Mouse (Mus musculus) ES-E14 (cell line): ENCODE results near the gene Ackr1. TPM values are rescaled to one million over a fixed set of nuclear protein-coding genes. Genes with fewer than 3 reads are reported as not detected.

Experiments
- DNase-seq: peaks from one replicate; pipeline ENCODE4 v3.0.0-alpha.2; 2013; ENCODE audit warnings: low read depth, low spot score
- H3K27ac ChIP-seq: 2 replicates; pipeline ENCODE4 v1.5.1; 2012; ENCODE audit warnings: low read depth, mild to moderate bottlenecking, low read length, moderate library complexity, mixed read lengths; ENCODE audit not compliant: poor library complexity, insufficient read depth, severe bottlenecking
- H3K36me3 ChIP-seq: 2 replicates; pipeline ENCODE4 v1.6.1; 2012; ENCODE audit warnings: mild to moderate bottlenecking, low read length, moderate library complexity, mixed read lengths; ENCODE audit not compliant: control insufficient read depth, poor library complexity, insufficient read depth, severe bottlenecking
- H3K4me1 ChIP-seq, 2 experiments: fragments of 150-350 bp in 1 of 2; sonication (generic) in 1 of 2; 2 replicates each; pipeline ENCODE4 v1.6.1; 2012; ENCODE audit warnings: low read length in 2 of 2, mild to moderate bottlenecking in 1 of 2, mixed read lengths in 1 of 2; ENCODE audit not compliant: control insufficient read depth in 2 of 2, insufficient read depth in 2 of 2, poor library complexity in 1 of 2
- H3K4me3 ChIP-seq, 2 experiments: fragments of 150-350 bp in 1 of 2; sonication (generic) in 1 of 2; 2 replicates each; pipeline ENCODE4 v1.5.1; 2012; ENCODE audit warnings: low read length in 2 of 2, low read depth in 1 of 2, mild to moderate bottlenecking in 1 of 2, mixed read lengths in 1 of 2; ENCODE audit not compliant: insufficient read depth in 1 of 2, poor library complexity in 1 of 2, severe bottlenecking in 1 of 2
- H3K9ac ChIP-seq: 2 replicates; pipeline ENCODE4 v1.6.1; 2012; ENCODE audit warnings: low read depth, mild to moderate bottlenecking, low read length, mixed read lengths; ENCODE audit not compliant: poor library complexity, insufficient read depth, severe bottlenecking
- H3K9me3 ChIP-seq: fragments of 150-350 bp; sonication (generic); 2 replicates; pipeline ENCODE4 v1.6.1; 2012; ENCODE audit warnings: low read depth, mild to moderate bottlenecking, low read length; ENCODE audit not compliant: control insufficient read depth, insufficient read depth
- CHD2 ChIP-seq: IDR thresholded peaks from 2 replicates; pipeline ENCODE4 v1.6.1; 2014; ENCODE audit warnings: mild to moderate bottlenecking, low read depth, low read length, inconsistent platforms
- HCFC1 ChIP-seq: IDR thresholded peaks from 2 replicates; pipeline ENCODE4 v1.6.1; 2012; ENCODE audit warnings: low read length, inconsistent platforms, borderline replicate concordance; ENCODE audit not compliant: insufficient read depth
- MAFK ChIP-seq: IDR thresholded peaks from 2 replicates; pipeline ENCODE4 v1.6.1; 2014; ENCODE audit warnings: mild to moderate bottlenecking, low read depth, low read length, inconsistent platforms; ENCODE audit not compliant: insufficient read depth
- ZC3H11A ChIP-seq: IDR thresholded peaks from 2 replicates; pipeline ENCODE4 v1.6.1; 2012; ENCODE audit warnings: low read depth, mild to moderate bottlenecking, inconsistent platforms, low read length, borderline replicate concordance
- ZNF384 ChIP-seq: IDR thresholded peaks from 2 replicates; pipeline ENCODE4 v1.6.1; 2012; ENCODE audit warnings: low read depth, low read length, inconsistent platforms
- in situ Hi-C, 2 experiments: fragments of 600-800 bp; cut with MboI; formaldehyde crosslinking; loops; one replicate each; pipeline ENCODE4 v1.15.1; 2025; ENCODE audit warnings: low sequenced_read_pairs in 2 of 2, inconsistent platforms in 1 of 2; ENCODE audit not compliant: unreplicated experiment in 2 of 2
- total RNA-seq: library from RNA; depleted of rRNA; stranded (reverse); fragments of 300-350 nt; gene quantifications from 2 replicates; pipeline ENCODE4 v1.2.3, GENCODE M21; 2012

The Ackr1 gene
- total RNA-seq, 1 experiment, result not detected

- in situ Hi-C loops, result no loop called here
- H3K36me3 ChIP-seq, result no peaks in the 10 kb centered on the region
- H3K4me3 ChIP-seq, result peak overlapping the region; percentile 69 to 71
- H3K9ac ChIP-seq, result peak overlapping the region; percentile 21; the same call in 1 of the 2 replicates
- H3K9me3 ChIP-seq, result no peaks in the 10 kb centered on the region
- no peak for DNase-seq
- H3K4me1 ChIP-seq, result peaks cover 0 to 9% of the 10 kb centered on the region in 2 experiments; a peak in 2 of 4 replicates
- no peak overlapping the region for H3K27ac ChIP-seq
- TF ChIP-seq MAFK (no peak), ZNF384 (no peak), HCFC1 (no peak), CHD2 (no peak)
Observed at GRCm38 (mm10) chr1:173366701-173367355, 33.3 kb upstream of the Ackr1 start.

GRCm38 (mm10) chr1:173365970-173366409 is 32.4 kb upstream of the Ackr1 start:
- TF ChIP-seq CHD2, result no peak
- TF ChIP-seq ZC3H11A, result no peak
- no peak for TF ChIP-seq MAFK
- no peak for TF ChIP-seq HCFC1
- no peak for TF ChIP-seq ZNF384
- no peaks in the 10 kb centered on the region for H3K36me3 ChIP-seq
- no peak for DNase-seq
- peaks cover 0 to 9% of the 10 kb centered on the region in 2 experiments; a peak in 2 of 4 replicates for H3K4me1 ChIP-seq
- H3K9ac ChIP-seq, result no peak overlapping the region
- H3K4me3 ChIP-seq, result peak overlapping the region; percentile 16 to 18; a peak in 2 of 4 replicates
- in situ Hi-C loops, result no loop called here
- H3K9me3 ChIP-seq, result no peaks in the 10 kb centered on the region
- H3K27ac ChIP-seq, result no peak overlapping the region

- peaks cover 0 to 9% of the 10 kb centered on the region in 2 experiments; a peak in 2 of 4 replicates for H3K4me1 ChIP-seq
- H3K4me3 ChIP-seq, result no peak overlapping the region
- no peak for DNase-seq
- no peak overlapping the region for H3K9ac ChIP-seq
- H3K27ac ChIP-seq, result no peak overlapping the region
- in situ Hi-C loops, result no loop called here
- H3K9me3 ChIP-seq, result no peaks in the 10 kb centered on the region
- H3K36me3 ChIP-seq, result no peaks in the 10 kb centered on the region
- TF ChIP-seq MAFK (no peak), HCFC1 (no peak), CHD2 (no peak), ZC3H11A (no peak), ZNF384 (no peak)
Observed at GRCm38 (mm10) chr1:173364125-173364800, 30.7 kb upstream of the Ackr1 start.

- Histone ChIP-seq H3K4me1 (peaks cover 0 to 9% of the 10 kb centered on the region in 2 experiments; a peak in 2 of 4 replicates), H3K27ac (no peak overlapping the region), H3K36me3 (no peaks in the 10 kb centered on the region), H3K4me3 (no peak overlapping the region), H3K9me3 (no peaks in the 10 kb centered on the region), H3K9ac (no peak overlapping the region)
- TF ChIP-seq ZC3H11A (no peak), ZNF384 (no peak), CHD2 (no peak), MAFK (no peak), HCFC1 (no peak)
- DNase-seq, result no peak
- in situ Hi-C loops, result no loop called here
Observed at GRCm38 (mm10) chr1:173363436-173363835, 29.9 kb upstream of the Ackr1 start.
